Mouse (Mus musculus) forebrain, postnatal 0 days (tissue): Measurements from ENCODE around the gene Mfsd9. TPM values are rescaled to one million over a fixed set of nuclear protein-coding genes. Genes with fewer than 3 reads are reported as not detected.

Experiments
- ATAC-seq: fragments of 200-750 bp; cut with Nextera tagmentation; 2 replicates; pipeline ENCODE4 v1.8.0; 2017; ENCODE audit warnings: mild to moderate bottlenecking, moderate library complexity
- DNase-seq: peaks from one replicate; pipeline ENCODE4 v3.0.0-alpha.2; 2015
- H3K27ac ChIP-seq: fragments of 300-500 bp; sonication (generic); 2 replicates; pipeline ENCODE4 v1.5.1; 2014; ENCODE audit warnings: low read depth, mild to moderate bottlenecking, antibody characterized with exemption, low read length, moderate library complexity, mixed read lengths
- H3K27me3 ChIP-seq: fragments of 300-500 bp; sonication (generic); 2 replicates; pipeline ENCODE4 v1.6.1; 2014; ENCODE audit warnings: mild to moderate bottlenecking, low read length, mixed read lengths; ENCODE audit not compliant: insufficient read depth
- H3K36me3 ChIP-seq: fragments of 300-500 bp; sonication (generic); 2 replicates; pipeline ENCODE4 v1.6.1; 2014; ENCODE audit warnings: mild to moderate bottlenecking, moderate library complexity; ENCODE audit not compliant: insufficient read depth
- H3K4me1 ChIP-seq: fragments of 300-500 bp; sonication (generic); 2 replicates; pipeline ENCODE4 v1.6.1; 2014; ENCODE audit warnings: antibody characterized with exemption; ENCODE audit not compliant: insufficient read depth
- H3K4me2 ChIP-seq: fragments of 300-500 bp; sonication (generic); 2 replicates; pipeline ENCODE4 v1.6.1; 2014; ENCODE audit warnings: low read depth, mild to moderate bottlenecking, moderate library complexity
- H3K4me3 ChIP-seq: fragments of 300-500 bp; sonication (generic); 2 replicates; pipeline ENCODE4 v1.5.1; 2014; ENCODE audit warnings: low read depth, low read length, mixed read lengths
- H3K9ac ChIP-seq: fragments of 300-500 bp; sonication (generic); 2 replicates; pipeline ENCODE4 v1.6.1; 2014; ENCODE audit warnings: mild to moderate bottlenecking
- H3K9me3 ChIP-seq: fragments of 300-500 bp; sonication (generic); 2 replicates; pipeline ENCODE4 v1.6.1; 2016; ENCODE audit warnings: low read length
- CTCF ChIP-seq: sonication (generic); IDR thresholded peaks from 2 replicates; pipeline ENCODE4 v1.5.1; 2016; ENCODE audit warnings: antibody characterized with exemption, control low read depth, low read depth
- WGBS: fragments of 180-500 bp; shearing (Covaris S2); extraction: QIAGEN DNeasy Blood & Tissue Kit; methylation state at CpG from one replicate; pipeline ENCODE4 v1.1.7; 2014; 5-methylcytosine and 5-hydroxymethylcytosine counted together
- polyA plus RNA-seq: library from polyadenylated mRNA; unstranded; fragments of >200 nt; fragmentation: Nextera tagmentation; extraction: Ambion mirVana; gene quantifications from 2 replicates; pipeline ENCODE4 v1.2.1, GENCODE M21; 2015
- total RNA-seq: library from RNA; depleted of rRNA; stranded (reverse); fragments of >200 nt; gene quantifications from 2 replicates; pipeline ENCODE4 v1.2.3, GENCODE M21; 2014

Mfsd9 gene
- total and polyA plus RNA-seq, 2 experiments from 2014 or later = 7.0 to 13.2 TPM

- Histone ChIP-seq H3K27me3 (no peaks in the 10 kb centered on the region), H3K36me3 (peaks cover 9% of the 10 kb centered on the region; the same call in 1 of the 2 replicates), H3K27ac (no peak overlapping the region), H3K9ac (no peak overlapping the region), H3K4me2 (no peak overlapping the region), H3K9me3 (no peaks in the 10 kb centered on the region), H3K4me1 (no peaks in the 10 kb centered on the region), H3K4me3 (no peak overlapping the region)
- TF ChIP-seq CTCF = no peak
- ATAC-seq (no peak), DNase-seq (no peak)
- WGBS = 36% methylated on average over 4 of the region's 4 CpGs
Observed at GRCm38 (mm10) chr1:40769331-40769894, 21.1 kb downstream of the Mfsd9 start.

- DNase-seq = peak; percentile 52
- H3K27me3 ChIP-seq = no peaks in the 10 kb centered on the region
- no peak overlapping the region for H3K4me2 ChIP-seq
- no peak overlapping the region for H3K27ac ChIP-seq
- H3K9me3 ChIP-seq = no peaks in the 10 kb centered on the region
- WGBS = 30% methylated on average over 6 of the region's 6 CpGs
- no peak overlapping the region for H3K9ac ChIP-seq
- peak; percentile 68 for TF ChIP-seq CTCF
- H3K4me1 ChIP-seq = no peaks in the 10 kb centered on the region
- ATAC-seq = no peak
- H3K4me3 ChIP-seq = no peak overlapping the region
- peaks cover 3% of the 10 kb centered on the region; the same call in 1 of the 2 replicates for H3K36me3 ChIP-seq
Observed at GRCm38 (mm10) chr1:40768606-40769005, 21.9 kb downstream of the Mfsd9 start.

- Histone ChIP-seq H3K4me1 (no peaks in the 10 kb centered on the region), H3K4me2 (no peak overlapping the region), H3K9ac (no peak overlapping the region), H3K36me3 (no peaks in the 10 kb centered on the region), H3K9me3 (no peaks in the 10 kb centered on the region), H3K4me3 (no peak overlapping the region), H3K27ac (no peak overlapping the region), H3K27me3 (no peaks in the 10 kb centered on the region)
- WGBS = 89% methylated on average over 18 of the region's 18 CpGs
- DNase-seq (no peak), ATAC-seq (no peak)
- no peak for TF ChIP-seq CTCF
Observed at GRCm38 (mm10) chr1:40767588-40767987, 22.9 kb downstream of the Mfsd9 start.

GRCm38 (mm10) chr1:40765521-40765920 lies 25.0 kb downstream of the Mfsd9 start:
- Histone ChIP-seq H3K27ac (no peak overlapping the region), H3K36me3 (no peaks in the 10 kb centered on the region), H3K4me3 (no peak overlapping the region), H3K9me3 (no peaks in the 10 kb centered on the region), H3K27me3 (no peaks in the 10 kb centered on the region), H3K9ac (no peak overlapping the region), H3K4me1 (no peaks in the 10 kb centered on the region), H3K4me2 (no peak overlapping the region)
- TF ChIP-seq CTCF = no peak
- 88% methylated on average over 12 of the region's 12 CpGs for WGBS
- ATAC-seq (no peak), DNase-seq (no peak)

DNA sequence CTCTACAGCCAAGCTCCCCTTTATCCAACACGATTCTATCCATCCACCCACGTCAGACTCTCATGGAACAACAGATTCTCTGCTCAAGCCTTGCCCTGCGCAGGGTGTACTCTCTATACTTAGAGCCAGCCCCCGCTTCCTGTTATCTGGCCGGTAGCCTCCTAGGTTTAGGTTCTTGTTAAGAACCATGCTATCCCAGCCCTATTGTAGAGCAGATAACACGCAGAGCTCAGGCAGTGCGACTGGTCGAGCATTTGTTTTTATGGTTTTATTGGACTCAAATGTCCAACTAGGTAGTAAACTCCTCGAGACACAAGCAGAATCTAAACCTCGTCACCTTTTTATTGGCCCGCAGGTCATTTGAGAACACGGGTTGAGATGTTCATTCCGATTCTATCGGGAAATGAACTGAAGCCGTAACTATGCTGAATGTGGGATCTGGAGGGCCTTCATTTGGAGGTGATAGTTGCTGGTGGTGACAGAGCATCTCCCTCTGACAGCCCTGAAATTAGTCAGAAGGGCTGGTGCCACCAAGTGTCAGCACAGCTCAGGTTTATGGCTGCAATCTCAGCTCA lies 25.7 kb downstream of the Mfsd9 start:
- WGBS = 93% methylated on average over 15 of the region's 15 CpGs
- no peak for ATAC-seq
- no peak overlapping the region for H3K27ac ChIP-seq
- H3K4me1 ChIP-seq = no peaks in the 10 kb centered on the region
- no peaks in the 10 kb centered on the region for H3K27me3 ChIP-seq
- no peak overlapping the region for H3K4me2 ChIP-seq
- no peak overlapping the region for H3K4me3 ChIP-seq
- no peak for TF ChIP-seq CTCF
- H3K36me3 ChIP-seq = no peaks in the 10 kb centered on the region
- H3K9me3 ChIP-seq = no peaks in the 10 kb centered on the region
- DNase-seq = no peak
- no peak overlapping the region for H3K9ac ChIP-seq

- DNase-seq (no peak), ATAC-seq (no peak)
- Histone ChIP-seq H3K27ac (no peak overlapping the region), H3K4me2 (no peak overlapping the region), H3K4me3 (no peak overlapping the region), H3K27me3 (no peaks in the 10 kb centered on the region), H3K9ac (no peak overlapping the region), H3K36me3 (no peaks in the 10 kb centered on the region), H3K4me1 (no peaks in the 10 kb centered on the region), H3K9me3 (no peaks in the 10 kb centered on the region)
- peak; percentile 15; the same call in 1 of the 2 replicates for TF ChIP-seq CTCF
- WGBS = 33% methylated on average over 1 of the region's 1 CpGs
Observed at GRCm38 (mm10) chr1:40764042-40764441, 26.4 kb downstream of the Mfsd9 start.

GRCm38 (mm10) chr1:40759751-40760445 lies 30.6 kb downstream of the Mfsd9 start:
- H3K36me3 ChIP-seq = no peaks in the 10 kb centered on the region
- WGBS = 72% methylated on average over 6 of the region's 6 CpGs

More at GRCm38 (mm10) chr1:40759751-40760445, 30.6 kb downstream of the Mfsd9 start:
- TF ChIP-seq CTCF = no peak
- Histone ChIP-seq H3K27me3 (no peaks in the 10 kb centered on the region), H3K4me1 (no peaks in the 10 kb centered on the region), H3K27ac (no peak overlapping the region), H3K4me2 (no peak overlapping the region), H3K9ac (no peak overlapping the region), H3K4me3 (no peak overlapping the region), H3K9me3 (no peaks in the 10 kb centered on the region)
- DNase-seq = no peak
- ATAC-seq = no peak
